Comparison of ENCODE assay signal across 12 mouse cellular contexts in the genomic region with DNA sequence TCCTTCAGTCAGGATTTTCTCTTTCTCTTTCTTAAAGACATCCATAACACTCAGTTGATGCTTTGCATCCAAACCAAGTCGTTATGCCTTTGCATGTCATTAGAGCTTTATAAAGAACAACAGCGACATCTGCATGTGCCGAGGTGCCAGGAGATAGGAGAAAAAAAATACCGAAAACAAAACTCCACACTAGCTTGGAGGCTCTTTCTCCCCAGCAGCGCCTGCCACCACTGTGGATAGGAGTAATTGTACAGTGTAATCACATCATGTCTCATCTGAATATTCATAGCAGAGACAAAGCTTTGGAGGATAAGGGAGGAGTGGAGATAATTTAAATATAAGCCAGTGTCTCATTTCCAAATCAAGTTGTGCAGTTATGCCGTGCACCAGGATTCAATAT.
DNase-seq lines count a peak whose midpoint lies in the region; ATAC-seq and TF ChIP-seq lines count a peak whose summit lies in the region.
"Had no signal": no experiment of that assay in that cellular context is flagged by ENCODE, and none has a peak within 500 bp of the region (broad histone marks: within the 10 kb centered on the region; RNA-seq: fewer than 3 reads in every experiment).

No protein-coding gene starts in this region.

- DNase-seq in forebrain, embryonic 11.5 days (ENCODE audit: low spot score), result no peak
- no peak for DNase-seq in neural tube, embryonic 10.5 days (ENCODE audit: extremely low spot score, low spot score)
- peak; percentile 84 for DNase-seq in hindbrain, postnatal 0 days (ENCODE audit: low spot score)
- DNase-seq in telencephalon, adult 2 months (ENCODE audit: low read depth, low spot score), result peak; percentile 50
- DNase-seq in Muller cell, postnatal 12 days (ENCODE audit: inconsistent ontology term), result no peak
- DNase-seq in embryo, embryonic 9.5 days (ENCODE audit: extremely low spot score), result no peak
- DNase-seq: adrenal gland, postnatal 10 days; cerebellum, adult 9-11 months; heart, postnatal 36 days; thymus, postnatal 14 days had no signal

- peak overlapping the region; percentile 37 for H3K4me2 ChIP-seq in forebrain, embryonic 12.5 days
- no peak overlapping the region for H3K4me2 ChIP-seq in forebrain, embryonic 11.5 days (ENCODE audit: low read depth, low read length, severe bottlenecking)
- peak overlapping the region; percentile 66 for H3K4me2 ChIP-seq in neural tube, embryonic 12.5 days (replicated peaks)
- peak overlapping the region; percentile 51 for H3K4me2 ChIP-seq in hindbrain, postnatal 0 days (ENCODE audit: low read depth, low read length)

- no peaks in the 10 kb centered on the region for H3K9me3 ChIP-seq in forebrain, embryonic 12.5 days
- no peaks in the 10 kb centered on the region for H3K9me3 ChIP-seq in forebrain, embryonic 11.5 days (ENCODE audit: control insufficient read depth, low read length)
- H3K9me3 ChIP-seq in neural tube, embryonic 12.5 days, result no peaks in the 10 kb centered on the region
- H3K9me3 ChIP-seq in hindbrain, postnatal 0 days (ENCODE audit: low read length), result no peaks in the 10 kb centered on the region

- H3K9ac ChIP-seq in forebrain, embryonic 12.5 days, result no peak overlapping the region
- no peak overlapping the region for H3K9ac ChIP-seq in forebrain, embryonic 11.5 days (ENCODE audit: low read length)
- H3K9ac ChIP-seq in neural tube, embryonic 12.5 days, result peak overlapping the region; percentile 58
- peak overlapping the region; percentile 62 for H3K9ac ChIP-seq in hindbrain, postnatal 0 days (replicated peaks; ENCODE audit: low read length)

- no peak for ATAC-seq in forebrain, embryonic 12.5 days (ENCODE audit: low FRiP score)
- no peak for ATAC-seq in forebrain, embryonic 11.5 days (replicated peaks; ENCODE audit: low FRiP score)
- no peak for ATAC-seq in neural tube, embryonic 12.5 days (ENCODE audit: low FRiP score, low read depth)
- peak; percentile 55; the same call in 1 of the 2 replicates for ATAC-seq in hindbrain, postnatal 0 days

- H3K4me3 ChIP-seq in forebrain, embryonic 12.5 days (replicated peaks), result peak overlapping the region; percentile 11; the same call in 1 of the 2 replicates
- H3K4me3 ChIP-seq in forebrain, embryonic 11.5 days (ENCODE audit: low read depth, low read length), result no peak overlapping the region
- peak overlapping the region; percentile 43 for H3K4me3 ChIP-seq in neural tube, embryonic 12.5 days
- H3K4me3 ChIP-seq in hindbrain, postnatal 0 days (ENCODE audit: low read length), result peak overlapping the region; percentile 43

- H3K27ac ChIP-seq in forebrain, embryonic 12.5 days, result peak overlapping the region; percentile 65
- no peak overlapping the region for H3K27ac ChIP-seq in forebrain, embryonic 11.5 days (ENCODE audit: low read depth, low read length)
- 0 out of 2 replicates have a peak overlapping the region, but pooled peaks have one; percentile 46 for H3K27ac ChIP-seq in neural tube, embryonic 12.5 days
- H3K27ac ChIP-seq in hindbrain, postnatal 0 days, result peak overlapping the region; percentile 87

- H3K4me1 ChIP-seq in forebrain, embryonic 12.5 days, result peaks cover 58% of the 10 kb centered on the region
- H3K4me1 ChIP-seq in forebrain, embryonic 11.5 days (replicated peaks; ENCODE audit: control insufficient read depth, insufficient read depth, low read length), result peaks cover 4% of the 10 kb centered on the region; the same call in 1 of the 2 replicates
- H3K4me1 ChIP-seq in neural tube, embryonic 12.5 days, result peaks cover 17% of the 10 kb centered on the region; the same call in 1 of the 2 replicates
- peaks cover 6% of the 10 kb centered on the region; the same call in 1 of the 2 replicates for H3K4me1 ChIP-seq in hindbrain, postnatal 0 days (ENCODE audit: insufficient read depth, low read length)

- TF ChIP-seq CTCF in hindbrain, postnatal 0 days (IDR thresholded peaks at IDR 0.05; ENCODE audit: low read depth), result peak; percentile 67

- H3K36me3 ChIP-seq in forebrain, embryonic 12.5 days (replicated peaks), result no peaks in the 10 kb centered on the region
- no peaks in the 10 kb centered on the region for H3K36me3 ChIP-seq in forebrain, embryonic 11.5 days (ENCODE audit: control insufficient read depth, insufficient read depth, low read length)
- no peaks in the 10 kb centered on the region for H3K36me3 ChIP-seq in neural tube, embryonic 12.5 days
- H3K36me3 ChIP-seq in hindbrain, postnatal 0 days (ENCODE audit: insufficient read depth, low read length), result no peaks in the 10 kb centered on the region

- peaks cover 14% of the 10 kb centered on the region for H3K27me3 ChIP-seq in forebrain, embryonic 12.5 days
- H3K27me3 ChIP-seq in forebrain, embryonic 11.5 days (ENCODE audit: control insufficient read depth, insufficient read depth, low read length), result no peaks in the 10 kb centered on the region; the same call in 1 of the 2 replicates
- H3K27me3 ChIP-seq in neural tube, embryonic 12.5 days (replicated peaks), result no peaks in the 10 kb centered on the region
- H3K27me3 ChIP-seq in hindbrain, postnatal 0 days (ENCODE audit: insufficient read depth, low read length), result no peaks in the 10 kb centered on the region

- 34% methylated on average over 6 of the region's 6 CpGs for WGBS in forebrain, embryonic 12.5 days
- WGBS in forebrain, embryonic 11.5 days, result 60% methylated on average over 6 of the region's 6 CpGs
- WGBS in neural tube, embryonic 12.5 days, result 43% methylated on average over 6 of the region's 6 CpGs
- 22% methylated on average over 6 of the region's 6 CpGs for WGBS in hindbrain, postnatal 0 days

Comparison
In these comparisons a context has a peak if more than half of its experiments do, and no peak if none do; other contexts are left out.
1. H3K9ac ChIP-seq: peak in neural tube, embryonic 12.5 days (single experiment) and hindbrain, postnatal 0 days (single experiment); none in forebrain, embryonic 12.5 days (single experiment) and forebrain, embryonic 11.5 days (single experiment).
2. DNase-seq: peak in hindbrain, postnatal 0 days (single experiment) and telencephalon, adult 2 months (single experiment); none in forebrain, embryonic 11.5 days (single experiment), neural tube, embryonic 10.5 days (single experiment), Muller cell, postnatal 12 days (single experiment) and embryo, embryonic 9.5 days (single experiment).